Mouse (Mus musculus) urinary bladder, postnatal 14 days (tissue): ENCODE data around the gene Inpp5a.

Source experiments
- DNase-seq: peaks from one replicate; pipeline ENCODE4 v3.0.0; 2021; ENCODE audit warnings: low spot score

The Inpp5a gene

DNA sequence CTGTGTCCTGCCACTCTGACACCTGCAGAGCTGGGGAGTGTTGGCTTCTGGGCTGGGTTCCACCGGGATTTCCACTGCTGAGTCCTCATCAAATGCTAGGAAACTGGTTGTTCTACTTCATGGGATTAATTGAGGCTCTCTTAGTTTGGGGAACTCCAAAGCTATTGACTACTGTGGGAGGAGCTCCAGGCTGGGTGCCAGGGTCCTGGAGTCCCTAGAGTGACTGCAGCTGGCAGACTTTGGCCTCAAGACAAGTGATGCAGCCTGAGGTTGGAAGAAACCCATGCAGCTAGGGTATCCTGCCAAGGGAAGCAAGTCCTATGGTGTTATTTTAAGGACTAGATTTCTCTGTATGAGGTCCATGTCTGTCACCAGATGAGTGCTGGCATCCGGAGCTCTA is 149.6 kb downstream of the Inpp5a start:
- DNase-seq, result peak; percentile 17

DNA sequence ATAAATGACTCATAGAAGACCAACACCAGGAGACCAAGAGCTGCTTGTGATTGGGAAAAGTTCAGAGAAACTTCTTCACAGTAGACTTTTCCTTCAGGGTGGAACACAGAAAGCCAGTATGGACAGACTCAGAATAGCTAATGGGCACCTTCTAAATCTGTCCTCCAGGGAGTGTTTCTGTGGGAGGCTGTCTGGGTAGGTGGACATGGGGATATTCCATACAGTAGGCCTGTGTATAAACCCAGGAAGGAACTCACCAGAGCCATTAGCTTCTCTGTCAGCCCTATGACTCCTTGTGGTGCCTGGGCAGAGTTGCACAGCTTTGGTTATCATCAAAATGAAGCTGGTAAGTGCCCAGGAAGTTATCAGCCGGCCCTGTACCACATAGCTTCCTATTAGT is 151.7 kb downstream of the Inpp5a start:
- DNase-seq, result no peak

DNA sequence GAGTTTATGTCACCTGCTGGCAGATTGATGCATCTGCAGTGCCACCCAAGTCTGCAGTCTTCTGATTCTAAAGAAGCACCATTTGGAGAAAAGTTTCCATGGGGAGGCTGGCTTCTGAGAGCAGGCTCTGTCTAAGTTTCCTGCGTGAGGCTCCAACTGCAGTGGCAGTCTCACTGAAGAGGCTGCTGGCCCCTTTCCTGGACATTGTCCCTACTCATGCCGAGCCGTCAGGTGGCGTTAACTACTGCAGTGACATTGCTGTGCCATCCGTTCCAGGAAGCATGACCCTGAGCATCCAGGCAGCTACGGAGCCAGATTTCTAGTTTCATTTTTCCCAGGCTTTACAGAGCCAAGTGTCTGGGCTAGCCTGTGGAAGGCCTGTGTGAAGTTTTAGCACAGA is 152.5 kb downstream of the Inpp5a start:
- no peak for DNase-seq

DNA sequence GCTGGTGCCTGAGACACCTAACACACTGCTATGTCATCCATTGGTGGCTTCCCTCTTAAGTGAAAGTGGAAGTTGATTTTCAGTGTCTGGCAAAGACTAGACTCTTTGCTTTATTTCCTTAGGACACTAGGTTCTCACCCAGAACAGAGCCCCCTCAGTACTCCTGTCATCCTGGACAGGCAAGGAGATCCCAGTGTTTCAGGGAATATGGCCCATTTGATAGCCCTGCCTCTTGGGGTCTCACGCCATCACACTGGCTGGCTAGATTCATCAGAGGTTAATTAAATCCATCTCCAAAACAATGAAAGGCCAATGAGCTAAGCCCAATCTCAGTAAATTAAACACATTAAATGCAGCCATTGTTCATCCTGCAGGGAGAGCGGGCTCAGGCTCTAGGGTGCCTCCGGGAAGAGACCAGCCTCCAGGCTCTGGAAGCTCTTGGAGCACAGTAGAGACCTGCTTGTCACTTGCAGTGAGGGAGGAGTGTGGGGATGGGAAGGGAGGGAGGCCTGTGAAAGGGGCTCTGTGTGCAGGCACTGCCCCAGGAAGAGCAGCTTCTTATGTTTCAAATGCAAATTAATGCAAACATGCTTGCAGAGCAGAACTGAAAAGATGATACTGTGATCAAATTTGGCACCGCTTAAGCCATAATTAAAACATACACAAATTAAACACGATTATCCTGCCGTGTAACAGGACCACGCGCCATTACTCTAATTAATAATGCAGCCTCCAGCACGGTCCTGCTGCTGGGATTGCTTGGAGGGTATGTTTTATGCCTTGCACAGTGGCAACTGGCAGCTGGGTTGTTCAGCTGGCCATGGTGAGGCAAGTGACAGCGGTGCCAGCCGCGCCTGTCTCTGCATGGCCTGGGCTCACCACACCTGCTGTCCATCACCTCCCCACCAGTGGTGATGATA is 156.1 kb downstream of the Inpp5a start:
- no peak for DNase-seq

DNA sequence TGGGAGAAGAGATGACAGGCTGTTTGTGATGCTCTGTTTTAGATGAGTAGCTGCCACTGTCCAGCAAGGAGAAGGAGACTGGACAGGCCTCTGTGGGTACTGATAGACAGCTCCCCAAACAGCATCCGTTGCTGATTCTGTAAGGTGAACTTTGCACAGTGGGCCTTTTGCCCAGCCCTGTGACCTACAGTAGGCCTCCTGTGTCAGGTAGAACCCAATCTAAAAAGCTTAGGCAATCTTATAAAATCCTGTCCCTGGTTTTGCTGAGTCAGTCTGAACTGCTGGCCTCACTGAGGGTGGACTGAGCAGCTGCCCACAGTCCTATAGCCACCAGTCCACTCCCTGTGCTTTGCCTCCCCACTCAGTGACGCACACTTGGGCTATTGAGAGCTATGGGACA is 158.4 kb downstream of the Inpp5a start:
- DNase-seq, result no peak

DNA sequence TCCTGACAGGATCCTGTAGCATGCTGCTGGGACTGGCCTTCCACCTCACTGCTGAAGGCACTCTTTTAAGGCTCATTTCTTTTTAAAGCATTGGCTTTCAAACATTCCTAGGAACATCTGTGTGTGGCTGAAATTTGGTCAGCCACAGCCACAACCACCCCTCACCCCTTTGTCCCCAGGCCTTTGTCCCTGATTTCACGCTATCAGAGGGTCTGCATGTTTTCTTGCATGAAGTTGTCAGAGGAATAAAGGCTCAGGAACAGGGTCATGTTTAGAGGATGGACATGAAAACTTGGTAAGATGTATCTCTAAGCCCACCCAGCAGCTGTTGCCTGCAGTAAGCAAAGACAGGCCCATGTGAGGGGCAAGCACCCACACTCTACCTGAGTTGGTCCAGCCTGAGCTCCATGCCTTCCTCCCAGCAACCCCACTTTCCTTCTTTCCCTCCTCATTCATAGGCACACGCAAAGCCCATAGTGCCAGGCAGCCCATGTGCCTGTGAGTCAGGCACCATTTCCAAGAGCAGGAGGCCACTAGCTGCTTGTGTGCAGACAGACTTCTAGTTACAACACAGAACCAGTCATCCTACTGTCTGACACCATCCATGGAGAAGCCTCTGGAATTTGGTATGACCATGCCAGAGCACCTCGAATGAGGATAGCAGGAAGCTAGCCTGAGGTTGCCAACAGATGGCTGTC is 161.3 kb downstream of the Inpp5a start:
- no peak for DNase-seq

DNA sequence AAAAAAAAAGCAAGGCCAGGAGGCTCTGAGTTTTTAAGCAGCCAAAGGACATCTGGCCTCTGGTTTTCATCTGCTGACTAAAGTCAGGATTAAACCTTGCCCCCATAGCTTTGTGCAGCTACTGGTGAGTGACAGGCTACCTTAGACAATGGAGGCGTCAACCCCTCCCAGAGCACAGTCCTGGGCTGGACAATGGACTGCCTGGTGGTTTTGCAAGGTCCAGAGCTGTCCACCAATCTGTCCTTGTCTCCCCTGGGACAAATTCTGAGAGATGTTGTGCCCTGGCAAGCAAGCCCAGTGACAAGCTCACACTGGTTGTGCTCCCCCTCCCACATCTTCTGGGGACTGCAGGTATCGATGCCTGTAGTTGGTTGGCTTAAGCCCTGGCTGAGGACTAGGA is 162.6 kb downstream of the Inpp5a start:
- no peak for DNase-seq

DNA sequence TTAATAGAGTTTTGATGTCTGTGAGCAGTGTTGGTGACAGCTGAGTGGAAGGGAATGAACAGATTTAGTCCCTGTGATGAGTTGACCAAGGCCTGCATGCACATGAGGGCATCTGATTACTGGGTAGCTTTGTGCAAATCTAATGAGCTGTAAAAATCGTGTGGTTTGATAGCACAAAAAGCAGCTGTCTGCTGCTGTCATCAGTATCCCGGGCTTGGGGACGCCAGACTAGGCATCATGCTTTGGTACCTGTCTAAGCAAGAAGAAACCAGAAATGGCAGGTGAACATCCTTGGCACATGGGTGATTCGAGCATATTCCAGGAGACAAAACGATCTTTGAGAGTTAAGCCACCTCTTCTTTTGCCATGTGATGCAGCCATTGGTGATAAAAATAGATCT is 167.4 kb downstream of the Inpp5a start:
- no peak for DNase-seq

DNA sequence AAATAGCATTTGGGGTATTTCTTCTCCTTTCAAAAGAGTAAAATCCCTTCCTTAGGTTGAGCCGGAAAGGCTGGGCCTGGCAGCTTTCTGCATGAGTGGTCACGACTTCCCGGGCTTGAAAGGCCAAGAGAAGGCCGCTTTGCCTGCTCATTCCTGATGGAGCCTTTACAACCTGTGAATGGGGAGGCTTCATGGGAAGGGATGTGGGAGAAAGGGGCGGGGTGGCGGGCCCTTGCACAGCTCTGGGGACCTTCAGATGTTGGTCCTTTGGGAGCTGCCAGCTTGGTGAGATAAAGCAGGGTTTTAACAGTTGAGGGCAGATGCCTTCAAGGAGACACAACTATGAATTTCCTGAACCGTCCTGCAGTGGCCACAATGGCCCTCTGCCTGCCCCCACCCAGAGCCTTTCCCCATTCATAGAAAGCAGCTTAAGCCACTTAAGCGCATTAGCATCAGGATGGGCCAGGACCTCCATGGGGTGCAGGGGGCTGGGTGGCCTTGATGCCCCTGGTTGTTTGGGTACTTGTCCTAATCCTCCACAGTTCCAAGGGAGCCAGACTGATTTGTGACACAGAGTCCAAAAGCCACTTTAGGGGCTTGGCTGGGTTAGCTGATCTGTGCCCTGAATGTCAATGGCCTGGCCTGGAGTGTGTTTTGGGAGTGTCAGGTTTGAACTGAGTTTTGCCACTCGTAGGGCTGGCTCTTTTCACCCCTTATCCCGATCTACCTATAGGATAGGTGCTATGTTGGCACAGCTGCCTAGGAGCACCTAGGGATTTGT is 168.0 kb downstream of the Inpp5a start:
- DNase-seq, result no peak

DNA sequence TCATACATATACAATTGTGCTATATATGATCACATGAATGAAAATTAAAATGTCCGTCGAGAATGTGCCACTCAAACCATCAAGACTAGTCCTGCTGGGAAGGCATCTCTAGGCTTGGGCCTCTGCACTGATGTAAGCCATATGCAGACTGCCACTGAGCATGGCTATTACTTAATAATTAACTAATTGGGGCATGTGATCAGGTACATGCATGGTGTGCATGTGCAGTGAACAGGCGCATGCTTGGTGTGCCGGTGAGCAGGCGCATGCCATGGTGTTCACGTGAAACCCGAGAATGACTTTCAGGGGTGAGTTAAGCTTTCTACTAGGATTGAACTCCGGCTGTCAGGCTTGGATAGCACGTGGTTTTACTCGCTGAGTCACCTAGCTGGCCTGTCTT is 170.8 kb downstream of the Inpp5a start:
- DNase-seq, result no peak

DNA sequence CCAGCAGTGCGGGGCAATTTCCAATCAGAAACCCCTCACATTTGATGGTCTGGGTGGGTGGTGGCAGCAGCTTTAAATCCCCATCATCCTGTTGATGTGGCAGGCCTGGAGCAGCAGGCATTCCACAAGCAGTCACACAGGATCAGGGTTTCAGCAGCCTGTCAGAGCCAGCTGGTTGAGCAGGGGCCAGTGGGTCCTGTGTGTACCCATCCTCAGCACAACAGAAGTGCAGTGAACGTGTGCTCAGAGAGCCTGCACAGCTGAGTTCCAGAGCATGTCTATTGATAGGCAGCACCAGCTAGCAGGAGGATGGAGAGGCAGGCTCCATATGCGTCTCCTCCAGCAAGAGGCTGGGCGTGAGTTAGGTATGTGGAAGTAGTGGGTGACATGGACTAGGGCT is 174.5 kb downstream of the Inpp5a start:
- DNase-seq, result no peak

DNA sequence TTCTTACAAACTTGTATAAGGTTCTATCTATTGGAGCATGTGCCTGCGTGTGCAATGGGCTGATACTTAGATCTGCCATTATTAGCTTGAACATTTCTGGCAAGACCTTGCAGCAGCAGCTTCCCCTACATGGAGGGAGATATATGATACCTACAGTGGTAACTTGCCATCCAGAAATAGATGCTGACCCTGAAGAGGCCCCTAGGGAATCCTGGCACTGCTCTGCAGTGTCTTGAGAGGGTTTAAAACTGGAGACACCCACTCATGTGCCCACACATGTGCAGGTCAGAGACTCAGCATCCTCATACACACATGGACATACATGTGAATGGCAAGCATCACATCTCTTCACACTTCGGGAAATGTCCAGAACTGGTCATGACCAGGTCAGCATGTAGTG is 175.3 kb downstream of the Inpp5a start:
- DNase-seq, result no peak

DNA sequence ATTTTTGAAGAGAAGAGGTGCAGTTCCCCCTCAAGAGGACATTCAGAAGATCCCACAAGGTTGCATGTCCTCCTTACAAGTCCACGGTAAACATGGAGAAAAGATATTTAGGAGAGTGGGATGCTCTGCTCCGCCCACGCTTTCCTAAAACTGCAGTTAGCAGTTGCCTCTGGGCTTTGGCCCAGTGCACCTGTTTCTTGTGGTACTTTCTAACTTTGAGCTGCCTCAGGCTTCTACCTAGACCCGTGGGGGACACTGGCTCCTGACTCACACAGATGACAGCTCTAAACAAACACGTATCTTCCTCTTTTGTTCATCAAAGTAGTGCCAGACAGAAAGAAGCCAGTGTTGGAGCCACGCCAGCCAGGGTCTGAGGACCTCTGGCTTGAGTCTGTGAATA is 177.1 kb downstream of the Inpp5a start:
- no peak for DNase-seq

DNA sequence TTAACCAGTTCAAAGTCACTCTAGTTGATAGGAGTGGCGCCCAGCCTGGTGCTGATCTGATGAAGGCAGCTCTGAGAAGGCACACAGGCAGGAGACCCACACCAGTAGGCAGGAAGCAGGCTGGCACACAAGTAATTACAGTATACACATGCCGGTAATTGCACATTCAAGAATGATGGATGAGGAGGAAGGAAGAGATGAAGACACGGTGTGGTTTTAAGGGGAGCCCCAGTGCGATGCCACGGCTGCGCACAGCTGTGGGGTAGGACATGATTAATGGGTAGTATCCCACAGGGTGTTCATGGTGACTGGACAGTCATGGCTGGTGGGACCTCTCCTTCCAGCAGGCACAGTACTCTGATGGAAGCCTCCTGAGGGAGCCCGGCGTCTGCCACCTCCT is 177.6 kb downstream of the Inpp5a start:
- DNase-seq, result no peak

DNA sequence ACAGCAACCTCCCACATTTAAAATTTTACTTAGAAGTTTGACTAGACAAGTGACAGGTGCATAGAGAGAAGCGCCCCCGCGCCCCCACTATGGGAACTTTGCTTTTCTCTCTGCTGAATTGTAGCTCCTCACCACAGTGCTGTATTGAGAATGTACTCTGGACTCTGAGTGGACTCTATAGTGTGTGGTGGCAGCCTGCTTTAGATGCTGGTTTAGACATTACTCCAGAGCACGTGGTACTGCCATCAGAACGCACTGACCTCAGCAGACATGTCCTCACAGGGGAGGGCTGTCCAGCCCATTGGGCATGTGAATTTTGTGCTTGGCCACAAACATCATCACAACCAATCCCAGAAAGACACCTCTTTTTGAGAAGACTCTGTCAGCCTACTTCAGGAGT is 181.9 kb downstream of the Inpp5a start:
- no peak for DNase-seq

DNA sequence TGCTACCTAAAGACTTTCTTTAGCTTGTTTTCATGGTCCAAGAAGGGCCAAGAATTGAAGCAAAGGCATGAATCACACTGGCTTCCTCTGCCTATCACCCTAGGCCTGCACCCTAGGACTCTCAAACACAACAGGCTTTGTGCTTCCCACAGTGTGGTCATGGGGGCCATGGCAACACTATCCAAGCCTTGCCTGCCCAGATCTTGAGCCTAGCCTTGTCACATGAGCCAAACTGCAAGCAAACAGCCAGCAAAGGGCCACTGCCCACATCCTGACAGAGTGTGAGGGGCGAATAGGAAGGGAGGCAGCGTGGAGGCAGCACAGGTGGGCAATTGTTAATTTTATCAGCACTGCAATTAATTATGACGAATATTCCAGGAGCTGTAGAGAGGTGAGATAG is 183.8 kb downstream of the Inpp5a start:
- no peak for DNase-seq

DNA sequence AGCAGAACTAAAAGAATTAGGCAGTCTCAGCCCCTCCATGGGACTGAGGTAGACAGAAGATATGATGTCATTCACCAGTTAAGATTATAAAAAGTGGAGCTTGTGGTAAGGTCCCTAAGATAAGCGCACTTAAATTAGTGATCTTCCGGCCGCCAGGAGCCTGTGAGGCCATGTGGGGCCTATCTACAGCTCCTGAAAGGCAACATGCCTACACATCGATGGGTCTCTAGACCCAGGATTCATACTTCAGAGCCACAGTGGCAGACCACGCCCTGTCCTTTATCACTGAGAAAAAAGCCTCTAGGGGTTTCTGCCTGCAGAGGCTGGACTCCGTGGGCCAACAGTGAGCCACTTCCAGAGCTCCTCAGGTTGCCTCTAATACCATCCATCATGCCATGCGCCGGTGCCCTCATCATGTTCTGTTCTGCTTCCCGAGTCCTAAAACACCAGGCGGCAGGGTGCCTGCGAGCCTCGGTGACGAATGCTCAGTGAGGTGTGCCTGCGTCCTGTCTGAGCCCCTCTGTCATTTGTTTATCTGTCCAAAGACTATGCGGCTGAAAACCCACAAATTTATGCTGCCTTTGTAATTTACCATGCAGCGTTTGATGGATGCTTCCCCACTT is 187.3 kb downstream of the Inpp5a start:
- no peak for DNase-seq

DNA sequence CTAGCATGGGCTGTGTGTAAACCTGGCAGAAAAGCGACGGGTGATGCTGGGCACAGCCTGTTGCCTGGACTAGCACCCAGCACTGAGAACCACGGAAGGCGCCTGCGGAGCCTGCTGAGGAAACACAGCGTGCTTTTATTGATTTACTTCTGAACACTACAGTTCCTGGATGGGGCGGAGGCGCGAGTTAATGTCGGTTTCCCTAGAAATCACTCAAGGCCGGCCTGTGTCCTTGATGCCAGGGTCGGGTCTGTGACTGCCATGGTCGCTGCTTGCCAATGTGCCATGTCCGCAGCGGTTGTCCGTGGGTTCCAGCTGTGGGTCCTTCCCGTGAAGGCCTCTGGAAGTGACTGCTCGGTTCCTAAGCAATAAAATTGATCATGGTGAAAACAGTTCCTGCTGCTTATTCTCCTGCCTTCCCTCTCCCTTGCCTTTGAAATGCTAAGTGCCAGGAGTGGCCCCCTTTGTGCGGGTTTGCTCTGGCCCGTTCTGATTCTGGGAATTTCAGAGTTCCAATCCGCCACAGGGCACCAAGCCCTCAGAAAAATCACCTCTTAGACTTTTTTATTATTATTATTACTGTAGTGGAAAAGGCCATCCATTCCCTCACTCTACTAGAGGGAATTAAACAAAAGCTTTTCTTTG is 190.5 kb downstream of the Inpp5a start:
- no peak for DNase-seq

DNA sequence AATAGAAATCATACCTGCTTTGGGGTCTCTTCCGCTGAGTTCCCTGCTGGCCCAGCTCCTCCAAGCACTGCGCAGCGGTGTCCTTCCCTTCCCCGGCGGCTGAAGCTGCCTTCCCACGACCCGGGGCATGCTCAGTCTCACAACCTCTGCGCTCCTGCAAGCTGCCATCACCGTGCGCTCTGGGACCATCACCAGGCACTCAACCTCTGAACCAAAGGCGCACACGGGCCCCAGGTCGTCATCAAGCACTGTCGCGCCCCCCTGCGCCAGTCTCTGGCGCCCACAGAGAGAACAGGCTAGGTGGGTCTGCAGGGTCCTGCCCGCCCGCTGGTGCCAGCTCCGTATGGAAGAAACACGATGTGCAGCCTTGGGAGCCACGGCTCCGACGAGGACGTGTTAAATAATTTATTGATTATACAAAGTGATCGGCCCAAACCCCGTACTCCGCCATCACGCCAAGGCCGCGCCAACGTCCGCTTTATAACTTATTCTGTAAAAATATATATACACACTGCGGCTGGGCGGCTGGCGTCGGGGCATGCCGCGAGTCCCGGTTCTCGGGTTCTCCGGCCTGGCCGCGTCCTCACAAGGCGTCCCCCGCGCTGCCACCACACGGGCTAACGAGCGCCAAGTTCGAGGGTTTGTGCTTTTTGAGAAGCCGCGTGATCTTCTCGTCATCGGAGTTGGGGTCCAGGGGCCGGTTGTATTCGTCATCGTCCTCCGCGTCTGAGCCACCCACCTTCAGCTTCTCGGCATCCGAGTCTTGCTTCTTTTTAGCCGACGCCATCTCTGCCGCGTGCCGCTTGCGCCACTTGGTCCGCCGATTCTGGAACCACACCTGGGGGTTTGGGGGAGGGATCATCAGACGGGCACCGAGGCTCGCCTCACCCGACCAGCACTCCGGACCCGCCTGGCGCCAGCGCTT is 192.2 kb downstream of the Inpp5a start:
- no peak for DNase-seq

DNA sequence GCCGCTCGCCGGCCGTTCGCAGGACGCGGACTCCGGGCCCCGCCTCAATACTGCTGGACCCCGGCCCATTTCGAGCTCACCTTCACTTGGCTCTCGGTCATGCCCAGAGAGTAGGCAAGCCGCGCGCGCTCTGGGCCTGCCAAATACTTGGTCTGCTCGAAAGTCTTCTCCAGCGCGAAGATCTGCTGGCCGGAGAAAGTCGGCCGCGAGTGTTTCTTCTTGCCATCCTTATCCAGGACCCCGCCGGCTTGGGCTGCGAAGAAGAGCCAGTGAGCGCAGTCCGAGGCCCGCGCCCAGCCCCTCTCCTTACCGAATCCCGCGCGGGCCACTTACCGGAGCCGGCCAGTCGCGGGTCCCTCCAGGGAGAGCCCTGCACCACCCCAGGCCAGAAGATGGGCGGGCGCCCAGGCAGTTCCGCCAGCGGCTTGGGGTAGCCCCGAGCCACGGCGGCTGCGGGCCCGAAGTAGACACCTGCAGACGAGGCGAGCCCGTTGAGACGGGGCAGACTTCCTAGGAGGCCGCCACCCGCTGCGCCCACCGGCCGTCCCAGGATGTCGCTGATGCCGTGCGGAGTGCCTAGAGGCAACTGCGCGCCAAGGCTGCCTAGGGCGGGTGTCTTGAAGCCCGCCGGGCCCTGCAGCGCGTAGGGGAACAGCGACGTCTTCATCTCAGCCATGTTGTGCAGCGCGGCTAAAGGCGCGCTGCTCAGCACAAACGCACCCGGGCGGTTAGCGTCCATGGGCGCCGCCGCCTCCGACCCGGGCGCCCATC is 193.1 kb downstream of the Inpp5a start:
- peak; percentile 13 for DNase-seq
